Mouse (Mus musculus) hindbrain, embryonic 14.5 days (tissue): ENCODE data around the gene Plet1. TPM values are rescaled to one million over a fixed set of nuclear protein-coding genes. Genes with fewer than 3 reads are reported as not detected.

Experiments
- ATAC-seq: fragments of 200-750 bp; cut with Nextera tagmentation; 2 replicates; pipeline ENCODE4 v1.8.0; 2017; ENCODE audit warnings: moderate number of reproducible peaks, mild to moderate bottlenecking, moderate TSS enrichment, moderate library complexity; ENCODE audit not compliant: low FRiP score
- DNase-seq: peaks from one replicate; pipeline ENCODE4 v3.0.0-alpha.2; 2015; ENCODE audit warnings: low spot score
- H3K27ac ChIP-seq: fragments of 300-500 bp; sonication (generic); 2 replicates; pipeline ENCODE4 v1.5.1; 2014; ENCODE audit warnings: mild to moderate bottlenecking, moderate library complexity
- H3K27me3 ChIP-seq: fragments of 300-500 bp; sonication (generic); 2 replicates; pipeline ENCODE4 v1.6.1; 2014; ENCODE audit warnings: mild to moderate bottlenecking, low read length, mixed read lengths; ENCODE audit not compliant: control insufficient read depth, insufficient read depth
- H3K36me3 ChIP-seq: fragments of 300-500 bp; sonication (generic); replicated peaks from 2 replicates; pipeline ENCODE4 v1.6.1; 2014; ENCODE audit not compliant: control insufficient read depth, insufficient read depth
- H3K4me1 ChIP-seq: fragments of 300-500 bp; sonication (generic); replicated peaks from 2 replicates; pipeline ENCODE4 v1.6.1; 2014; ENCODE audit warnings: antibody characterized with exemption, low read length, mixed read lengths; ENCODE audit not compliant: control insufficient read depth, insufficient read depth
- H3K4me2 ChIP-seq: fragments of 300-500 bp; sonication (generic); replicated peaks from 2 replicates; pipeline ENCODE4 v1.6.1; 2014; ENCODE audit warnings: mild to moderate bottlenecking, moderate library complexity
- H3K4me3 ChIP-seq: fragments of 300-500 bp; sonication (generic); replicated peaks from 2 replicates; pipeline ENCODE4 v1.5.1; 2014; ENCODE audit warnings: mild to moderate bottlenecking, low read length
- H3K9ac ChIP-seq: fragments of 300-500 bp; sonication (generic); 2 replicates; pipeline ENCODE4 v1.6.1; 2014
- H3K9me3 ChIP-seq: fragments of 300-500 bp; sonication (generic); 2 replicates; pipeline ENCODE4 v1.6.1; 2016; ENCODE audit warnings: low read length; ENCODE audit not compliant: control insufficient read depth
- WGBS: fragments of 180-500 bp; shearing (Covaris S2); extraction: QIAGEN DNeasy Blood & Tissue Kit; methylation state at CpG from one replicate; pipeline ENCODE4 v1.1.7; 2014; 5-methylcytosine and 5-hydroxymethylcytosine counted together
- polyA plus RNA-seq: library from polyadenylated mRNA; unstranded; fragments of >200 nt; fragmentation: Nextera tagmentation; extraction: Ambion mirVana; gene quantifications from 2 replicates; pipeline ENCODE4 v1.2.1, GENCODE M21; 2014

Plet1 gene
- polyA plus RNA-seq, 1 experiment from 2014 or later, result 0.24 TPM

GRCm38 (mm10) chr9:50471181-50471901 is 23.0 kb upstream of the Plet1 start:
- H3K27me3 ChIP-seq, result no peaks in the 10 kb centered on the region
- H3K27ac ChIP-seq, result no peak overlapping the region
- H3K36me3 ChIP-seq, result no peaks in the 10 kb centered on the region
- no peak overlapping the region for H3K4me3 ChIP-seq
- DNase-seq, result no peak
- ATAC-seq, result no peak
- H3K9ac ChIP-seq, result no peak overlapping the region
- no peaks in the 10 kb centered on the region for H3K4me1 ChIP-seq
- H3K4me2 ChIP-seq, result no peak overlapping the region
- 84% methylated on average over 13 of the region's 13 CpGs for WGBS
- H3K9me3 ChIP-seq, result no peaks in the 10 kb centered on the region

- Histone ChIP-seq H3K4me1 (no peaks in the 10 kb centered on the region), H3K27me3 (no peaks in the 10 kb centered on the region), H3K4me3 (no peak overlapping the region), H3K9ac (no peak overlapping the region), H3K4me2 (no peak overlapping the region), H3K36me3 (no peaks in the 10 kb centered on the region), H3K27ac (no peak overlapping the region), H3K9me3 (no peaks in the 10 kb centered on the region)
- 89% methylated on average over 7 of the region's 7 CpGs for WGBS
- no peak for DNase-seq
- no peak for ATAC-seq
Observed at GRCm38 (mm10) chr9:50475318-50475717, 19.0 kb upstream of the Plet1 start.

- DNase-seq (no peak), ATAC-seq (no peak)
- H3K9ac ChIP-seq, result no peak overlapping the region
- WGBS, result 66% methylated on average over 8 of the region's 8 CpGs
- no peaks in the 10 kb centered on the region for H3K36me3 ChIP-seq
- H3K27me3 ChIP-seq, result no peaks in the 10 kb centered on the region
- no peak overlapping the region for H3K27ac ChIP-seq
- H3K4me3 ChIP-seq, result no peak overlapping the region
- H3K9me3 ChIP-seq, result no peaks in the 10 kb centered on the region
- H3K4me2 ChIP-seq, result no peak overlapping the region
- no peaks in the 10 kb centered on the region for H3K4me1 ChIP-seq
Observed at GRCm38 (mm10) chr9:50475745-50476144, 18.6 kb upstream of the Plet1 start.

GRCm38 (mm10) chr9:50476651-50477050 is 17.7 kb upstream of the Plet1 start:
- Histone ChIP-seq H3K9ac (no peak overlapping the region), H3K9me3 (no peaks in the 10 kb centered on the region), H3K27ac (no peak overlapping the region), H3K4me2 (no peak overlapping the region), H3K27me3 (no peaks in the 10 kb centered on the region), H3K4me3 (no peak overlapping the region), H3K4me1 (no peaks in the 10 kb centered on the region), H3K36me3 (no peaks in the 10 kb centered on the region)
- ATAC-seq, result no peak
- DNase-seq, result no peak
- WGBS, result 69% methylated on average over 7 of the region's 7 CpGs

- Histone ChIP-seq H3K9me3 (no peaks in the 10 kb centered on the region), H3K36me3 (no peaks in the 10 kb centered on the region), H3K9ac (no peak overlapping the region), H3K27me3 (no peaks in the 10 kb centered on the region), H3K4me3 (no peak overlapping the region), H3K4me1 (no peaks in the 10 kb centered on the region), H3K27ac (no peak overlapping the region), H3K4me2 (no peak overlapping the region)
- DNase-seq (no peak), ATAC-seq (no peak)
- 93% methylated on average over 9 of the region's 9 CpGs for WGBS
Observed at GRCm38 (mm10) chr9:50477270-50477669, 17.1 kb upstream of the Plet1 start.

GRCm38 (mm10) chr9:50478826-50479225 is 15.5 kb upstream of the Plet1 start:
- H3K4me2 ChIP-seq, result no peak overlapping the region
- H3K4me3 ChIP-seq, result no peak overlapping the region
- WGBS, result 29% methylated on average over 5 of the region's 5 CpGs
- no peaks in the 10 kb centered on the region for H3K4me1 ChIP-seq
- no peak for DNase-seq
- no peak overlapping the region for H3K27ac ChIP-seq
- H3K9ac ChIP-seq, result no peak overlapping the region
- H3K9me3 ChIP-seq, result no peaks in the 10 kb centered on the region
- no peak for ATAC-seq
- no peaks in the 10 kb centered on the region for H3K27me3 ChIP-seq
- H3K36me3 ChIP-seq, result no peaks in the 10 kb centered on the region

- Histone ChIP-seq H3K27ac (no peak overlapping the region), H3K27me3 (no peaks in the 10 kb centered on the region), H3K9ac (no peak overlapping the region), H3K36me3 (no peaks in the 10 kb centered on the region), H3K4me1 (no peaks in the 10 kb centered on the region), H3K4me2 (no peak overlapping the region), H3K9me3 (no peaks in the 10 kb centered on the region), H3K4me3 (no peak overlapping the region)
- DNase-seq (no peak), ATAC-seq (no peak)
- WGBS, result 59% methylated on average over 8 of the region's 8 CpGs
Observed at GRCm38 (mm10) chr9:50479476-50479875, 14.8 kb upstream of the Plet1 start.

- WGBS, result 90% methylated on average over 8 of the region's 8 CpGs
Observed at GRCm38 (mm10) chr9:50482743-50483142, 11.6 kb upstream of the Plet1 start.

GRCm38 (mm10) chr9:50485521-50485920 is 8.8 kb upstream of the Plet1 start:
- 6% methylated on average over 10 of the region's 10 CpGs for WGBS
- ATAC-seq, result no peak
- H3K4me3 ChIP-seq, result no peak overlapping the region
- DNase-seq, result peak; percentile 25
- peaks cover 7% of the 10 kb centered on the region; the same call in 1 of the 2 replicates for H3K4me1 ChIP-seq
- H3K27me3 ChIP-seq, result no peaks in the 10 kb centered on the region
- H3K4me2 ChIP-seq, result peak overlapping the region; percentile 34; the same call in 1 of the 2 replicates
- no peaks in the 10 kb centered on the region for H3K36me3 ChIP-seq
- H3K9ac ChIP-seq, result no peak overlapping the region
- H3K27ac ChIP-seq, result no peak overlapping the region
- H3K9me3 ChIP-seq, result no peaks in the 10 kb centered on the region

More at GRCm38 (mm10) chr9:50482743-50483142, 11.6 kb upstream of the Plet1 start:
- no peaks in the 10 kb centered on the region for H3K9me3 ChIP-seq
- no peak overlapping the region for H3K9ac ChIP-seq
- no peak overlapping the region for H3K4me3 ChIP-seq
- no peak overlapping the region for H3K4me2 ChIP-seq
- H3K4me1 ChIP-seq, result peaks cover 7% of the 10 kb centered on the region; the same call in 1 of the 2 replicates
- no peak for ATAC-seq
- no peaks in the 10 kb centered on the region for H3K27me3 ChIP-seq
- no peak for DNase-seq
- no peak overlapping the region for H3K27ac ChIP-seq
- no peaks in the 10 kb centered on the region for H3K36me3 ChIP-seq

GRCm38 (mm10) chr9:50490836-50491235 is 3.5 kb upstream of the Plet1 start:
- Histone ChIP-seq H3K9me3 (no peaks in the 10 kb centered on the region), H3K9ac (no peak overlapping the region), H3K36me3 (no peaks in the 10 kb centered on the region), H3K27ac (no peak overlapping the region), H3K4me2 (no peak overlapping the region), H3K4me1 (peaks cover under 1% of the 10 kb centered on the region; the same call in 1 of the 2 replicates), H3K4me3 (no peak overlapping the region), H3K27me3 (no peaks in the 10 kb centered on the region)
- ATAC-seq (no peak), DNase-seq (no peak)
